ENCODE assay signal across 22 mouse cellular contexts in the genomic region with DNA sequence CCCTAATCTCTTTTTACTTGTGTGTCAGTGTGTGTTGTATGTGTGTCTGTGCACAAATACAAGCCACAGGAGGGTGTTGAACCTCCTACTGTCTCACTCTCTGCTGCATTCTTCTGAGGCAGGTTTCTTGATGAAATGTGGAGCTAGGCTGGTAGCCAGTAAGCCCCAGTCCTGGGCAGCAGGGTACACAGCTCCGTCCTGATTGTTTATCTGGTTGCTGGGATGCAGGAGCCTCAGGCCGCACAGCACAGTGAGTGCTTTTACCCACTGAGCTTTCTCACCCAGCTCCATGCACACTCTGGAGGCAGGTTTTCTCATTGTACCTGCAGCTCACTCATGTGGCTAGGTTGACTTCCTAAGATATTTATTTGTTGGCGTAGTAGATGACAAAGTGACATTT. TPM values are rescaled to one million over a fixed set of nuclear protein-coding genes. Genes with fewer than 3 reads are reported as not detected.
DNase-seq lines count a peak whose midpoint lies in the region; ATAC-seq lines count a peak whose summit lies in the region.
"Had no signal": no experiment of that assay in that cellular context is flagged by ENCODE, and none has a peak within 500 bp of the region (broad histone marks: within the 10 kb centered on the region; RNA-seq: fewer than 3 reads in every experiment).

No protein-coding gene starts in this region.

- H3K4me1 ChIP-seq in hindbrain, embryonic 14.5 days (replicated peaks; ENCODE audit: control insufficient read depth, insufficient read depth, low read length), result no peaks in the 10 kb centered on the region
- no peaks in the 10 kb centered on the region for H3K4me1 ChIP-seq in hindbrain, embryonic 13.5 days (replicated peaks)
- 0 out of 2 replicates have a peak, but pooled peaks cover 5% of the 10 kb centered on the region for H3K4me1 ChIP-seq in intestine, embryonic 14.5 days (replicated peaks; ENCODE audit: control insufficient read depth, insufficient read depth, low read length)
- H3K4me1 ChIP-seq in intestine, embryonic 15.5 days (replicated peaks), result no peaks in the 10 kb centered on the region
- H3K4me1 ChIP-seq in midbrain, embryonic 11.5 days (ENCODE audit: control insufficient read depth, insufficient read depth, low read length), result no peaks in the 10 kb centered on the region
- H3K4me1 ChIP-seq in midbrain, embryonic 14.5 days (ENCODE audit: control insufficient read depth, insufficient read depth, low read length), result no peaks in the 10 kb centered on the region
- H3K4me1 ChIP-seq: embryonic facial prominence, embryonic 13.5 days; embryonic facial prominence, embryonic 15.5 days; forebrain, embryonic 10.5 days; forebrain, embryonic 12.5 days had no signal

- 0 out of 2 replicates have a peak, but pooled peaks have one; percentile 40 for ATAC-seq in hindbrain, embryonic 14.5 days (ENCODE audit: low FRiP score)
- no peak for ATAC-seq in hindbrain, embryonic 13.5 days (ENCODE audit: low FRiP score)
- no peak for ATAC-seq in intestine, embryonic 14.5 days (replicated peaks; ENCODE audit: low FRiP score, low TSS enrichment, low read depth)
- ATAC-seq in intestine, embryonic 15.5 days, result no peak
- ATAC-seq in midbrain, embryonic 11.5 days (ENCODE audit: low FRiP score), result no peak
- no peak for ATAC-seq in midbrain, embryonic 14.5 days (ENCODE audit: low FRiP score, low TSS enrichment)
- ATAC-seq: forebrain, embryonic 14.5 days had no signal

- no peak for DNase-seq in hindbrain, embryonic 14.5 days (ENCODE audit: low spot score)
- DNase-seq in intestine, embryonic 14.5 days (ENCODE audit: low spot score), result peak; percentile 47
- DNase-seq in midbrain, embryonic 11.5 days (ENCODE audit: low spot score, missing footprints), result peak; percentile 28
- DNase-seq in midbrain, embryonic 14.5 days, result no peak
- DNase-seq: adrenal gland, adult 2 months; adrenal gland, postnatal 10 days; adrenal gland, postnatal 25 days; cerebellum, adult 11 months; cerebellum, adult 18-20 months; cerebellum, adult 8-10 months; cerebellum, adult 9-11 months; cerebellum, postnatal 14 days; cerebellum, postnatal 36 days; embryo, embryonic 11 days had no signal

- 49% methylated on average over 3 of the region's 3 CpGs for WGBS in hindbrain, embryonic 14.5 days
- 58% methylated on average over 3 of the region's 3 CpGs for WGBS in hindbrain, embryonic 13.5 days
- WGBS in intestine, embryonic 14.5 days, result 61% methylated on average over 3 of the region's 3 CpGs
- 65% methylated on average over 3 of the region's 3 CpGs for WGBS in intestine, embryonic 15.5 days
- 62% methylated on average over 3 of the region's 3 CpGs for WGBS in midbrain, embryonic 11.5 days
- 63% methylated on average over 3 of the region's 3 CpGs for WGBS in midbrain, embryonic 14.5 days

- no peak overlapping the region for H3K27ac ChIP-seq in hindbrain, embryonic 14.5 days
- H3K27ac ChIP-seq in hindbrain, embryonic 13.5 days, result no peak overlapping the region
- H3K27ac ChIP-seq in intestine, embryonic 14.5 days (ENCODE audit: low read depth), result no peak overlapping the region
- H3K27ac ChIP-seq in intestine, embryonic 15.5 days, result no peak overlapping the region
- H3K27ac ChIP-seq in midbrain, embryonic 11.5 days (ENCODE audit: low read depth, low read length), result no peak overlapping the region
- no peak overlapping the region for H3K27ac ChIP-seq in midbrain, embryonic 14.5 days (replicated peaks; ENCODE audit: low read depth, low read length)
- H3K27ac ChIP-seq: embryonic facial prominence, embryonic 13.5 days; embryonic facial prominence, embryonic 15.5 days; forebrain, embryonic 10.5 days; forebrain, embryonic 12.5 days had no signal

- H3K9ac ChIP-seq in hindbrain, embryonic 14.5 days, result no peak overlapping the region
- no peak overlapping the region for H3K9ac ChIP-seq in hindbrain, embryonic 13.5 days
- H3K9ac ChIP-seq in intestine, embryonic 14.5 days (ENCODE audit: low read length), result no peak overlapping the region
- no peak overlapping the region for H3K9ac ChIP-seq in intestine, embryonic 15.5 days
- no peak overlapping the region for H3K9ac ChIP-seq in midbrain, embryonic 11.5 days (ENCODE audit: low read length)
- no peak overlapping the region for H3K9ac ChIP-seq in midbrain, embryonic 14.5 days (replicated peaks; ENCODE audit: low read length)
- H3K9ac ChIP-seq: embryonic facial prominence, embryonic 13.5 days; embryonic facial prominence, embryonic 15.5 days; forebrain, embryonic 12.5 days had no signal

- no peaks in the 10 kb centered on the region for H3K27me3 ChIP-seq in hindbrain, embryonic 14.5 days (ENCODE audit: control insufficient read depth, insufficient read depth, low read length)
- H3K27me3 ChIP-seq in hindbrain, embryonic 13.5 days, result no peaks in the 10 kb centered on the region
- H3K27me3 ChIP-seq in intestine, embryonic 14.5 days (replicated peaks; ENCODE audit: control insufficient read depth, insufficient read depth, low read length), result no peaks in the 10 kb centered on the region
- H3K27me3 ChIP-seq in intestine, embryonic 15.5 days (replicated peaks), result no peaks in the 10 kb centered on the region
- H3K27me3 ChIP-seq in midbrain, embryonic 11.5 days (ENCODE audit: control insufficient read depth, insufficient read depth, low read length), result no peaks in the 10 kb centered on the region
- H3K27me3 ChIP-seq in midbrain, embryonic 14.5 days (ENCODE audit: control insufficient read depth, insufficient read depth, low read length), result no peaks in the 10 kb centered on the region
- H3K27me3 ChIP-seq: embryonic facial prominence, embryonic 13.5 days; embryonic facial prominence, embryonic 15.5 days; forebrain, embryonic 12.5 days had no signal

- H3K4me3 ChIP-seq in hindbrain, embryonic 14.5 days (replicated peaks; ENCODE audit: low read length), result no peak overlapping the region
- H3K4me3 ChIP-seq in hindbrain, embryonic 13.5 days, result no peak overlapping the region
- no peak overlapping the region for H3K4me3 ChIP-seq in intestine, embryonic 14.5 days (ENCODE audit: low read depth, low read length)
- no peak overlapping the region for H3K4me3 ChIP-seq in intestine, embryonic 15.5 days (replicated peaks)
- H3K4me3 ChIP-seq in midbrain, embryonic 11.5 days (ENCODE audit: low read depth, low read length), result no peak overlapping the region
- H3K4me3 ChIP-seq in midbrain, embryonic 14.5 days (replicated peaks; ENCODE audit: low read depth, low read length), result no peak overlapping the region
- H3K4me3 ChIP-seq: embryonic facial prominence, embryonic 13.5 days; embryonic facial prominence, embryonic 15.5 days; erythroblast, embryonic 14.5 days; forebrain, embryonic 10.5 days; forebrain, embryonic 12.5 days had no signal

- no peaks in the 10 kb centered on the region for H3K9me3 ChIP-seq in hindbrain, embryonic 14.5 days (ENCODE audit: control insufficient read depth, low read length)
- H3K9me3 ChIP-seq in hindbrain, embryonic 13.5 days, result no peaks in the 10 kb centered on the region
- H3K9me3 ChIP-seq in intestine, embryonic 14.5 days (ENCODE audit: control insufficient read depth, low read length), result no peaks in the 10 kb centered on the region
- no peaks in the 10 kb centered on the region for H3K9me3 ChIP-seq in intestine, embryonic 15.5 days
- H3K9me3 ChIP-seq in midbrain, embryonic 11.5 days (ENCODE audit: control insufficient read depth, low read length), result no peaks in the 10 kb centered on the region
- no peaks in the 10 kb centered on the region for H3K9me3 ChIP-seq in midbrain, embryonic 14.5 days (ENCODE audit: control insufficient read depth, low read length)
- H3K9me3 ChIP-seq: embryonic facial prominence, embryonic 13.5 days; embryonic facial prominence, embryonic 15.5 days; forebrain, embryonic 10.5 days; forebrain, embryonic 12.5 days had no signal

- peaks cover 69% of the 10 kb centered on the region for H3K36me3 ChIP-seq in hindbrain, embryonic 14.5 days (replicated peaks; ENCODE audit: control insufficient read depth, insufficient read depth)
- peaks cover 39% of the 10 kb centered on the region for H3K36me3 ChIP-seq in hindbrain, embryonic 13.5 days
- peaks cover 44% of the 10 kb centered on the region for H3K36me3 ChIP-seq in intestine, embryonic 14.5 days (ENCODE audit: control insufficient read depth, insufficient read depth, low read length)
- H3K36me3 ChIP-seq in intestine, embryonic 15.5 days, result 0 out of 2 replicates have a peak, but pooled peaks cover 16% of the 10 kb centered on the region
- H3K36me3 ChIP-seq in midbrain, embryonic 11.5 days (ENCODE audit: control insufficient read depth, insufficient read depth, low read length), result no peaks in the 10 kb centered on the region
- peaks cover 31% of the 10 kb centered on the region for H3K36me3 ChIP-seq in midbrain, embryonic 14.5 days (ENCODE audit: control insufficient read depth, insufficient read depth, low read length)

- no peak overlapping the region for H3K4me2 ChIP-seq in hindbrain, embryonic 14.5 days (replicated peaks)
- no peak overlapping the region for H3K4me2 ChIP-seq in hindbrain, embryonic 13.5 days
- no peak overlapping the region for H3K4me2 ChIP-seq in intestine, embryonic 14.5 days (ENCODE audit: low read length)
- no peak overlapping the region for H3K4me2 ChIP-seq in intestine, embryonic 15.5 days (replicated peaks)
- H3K4me2 ChIP-seq in midbrain, embryonic 11.5 days, result no peak overlapping the region
- H3K4me2 ChIP-seq in midbrain, embryonic 14.5 days (ENCODE audit: low read length), result no peak overlapping the region
- H3K4me2 ChIP-seq: embryonic facial prominence, embryonic 13.5 days; embryonic facial prominence, embryonic 15.5 days; forebrain, embryonic 12.5 days had no signal

RNA-seq across cellular contexts. Expression of a gene that starts 50.5 kb away (rescaled TPM):
- polyA plus RNA-seq in hindbrain, embryonic 14.5 days (2014; fragmentation: Nextera tagmentation; extraction: Ambion mirVana), result 22.7 and 24.0 TPM in 2 replicates
- polyA plus RNA-seq in hindbrain, embryonic 13.5 days (2015; fragmentation: Nextera tagmentation; extraction: Ambion mirVana), result 20.9 and 22.5 TPM in 2 replicates
- polyA plus RNA-seq in intestine, embryonic 14.5 days (2014; fragmentation: Nextera tagmentation; extraction: Ambion mirVana), result 3.6 and 4.1 TPM in 2 replicates
- 2.3 and 2.4 TPM in 2 replicates for polyA plus RNA-seq in intestine, embryonic 15.5 days (2015; fragmentation: Nextera tagmentation; extraction: Ambion mirVana)
- 10.3 and 13.3 TPM in 2 replicates for polyA plus RNA-seq in midbrain, embryonic 11.5 days (2014; fragmentation: Nextera tagmentation; extraction: Ambion mirVana)
- 25.8 and 26.9 TPM in 2 replicates for polyA plus RNA-seq in midbrain, embryonic 14.5 days (2014; fragmentation: Nextera tagmentation; extraction: Ambion mirVana)

Comparison
In these comparisons a context has a peak if more than half of its experiments do, and no peak if none do; other contexts are left out.
1. DNase-seq: peak in intestine, embryonic 14.5 days (single experiment) and midbrain, embryonic 11.5 days (single experiment); none in hindbrain, embryonic 14.5 days (single experiment) and midbrain, embryonic 14.5 days (single experiment).